Mouse (Mus musculus) liver, embryonic 14.5 days (tissue): ENCODE results near the gene Klc2. TPM values are rescaled to one million over a fixed set of nuclear protein-coding genes. Genes with fewer than 3 reads are reported as not detected.
"Not testable (repeated sequence)": the region's sequence is repeated elsewhere in the genome, so short reads cannot be mapped to it uniquely, and the experiment has no call there.

Source experiments
- ATAC-seq: fragments of 200-750 bp; cut with Nextera tagmentation; 2 replicates; pipeline ENCODE4 v1.8.0; 2017; ENCODE audit warnings: moderate number of reproducible peaks, mild to moderate bottlenecking, moderate library complexity; ENCODE audit not compliant: insufficient read depth
- DNase-seq, 3 experiments: peaks; one replicate each; pipeline ENCODE4 v3.0.0-alpha.2; 2012 to 2013; ENCODE audit warnings: low read depth in 3 of 3, low spot score in 3 of 3
- H3K27ac ChIP-seq: fragments of 300-500 bp; sonication (generic); 2 replicates; pipeline ENCODE4 v1.5.1; 2014; ENCODE audit warnings: moderate library complexity, mild to moderate bottlenecking, control low read depth, inconsistent platforms
- H3K27me3 ChIP-seq: fragments of 300-500 bp; sonication (generic); 2 replicates; pipeline ENCODE4 v1.6.1; 2014; ENCODE audit warnings: mild to moderate bottlenecking, low read length, moderate library complexity; ENCODE audit not compliant: control insufficient read depth, insufficient read depth
- H3K36me3 ChIP-seq: fragments of 300-500 bp; sonication (generic); replicated peaks from 2 replicates; pipeline ENCODE4 v1.6.1; 2014; ENCODE audit warnings: low read depth; ENCODE audit not compliant: control insufficient read depth, insufficient read depth
- H3K4me1 ChIP-seq, 2 experiments: fragments of 200-500 bp in 1 of 2; fragments of 300-500 bp in 1 of 2; sonication (generic) in 1 of 2; replicated peaks; 2 replicates each; pipeline ENCODE4 v1.6.1; 2012 to 2014; ENCODE audit warnings: antibody characterized with exemption in 1 of 2, inconsistent platforms in 1 of 2, low read length in 1 of 2; ENCODE audit not compliant: control insufficient read depth in 2 of 2, insufficient read depth in 2 of 2
- H3K4me2 ChIP-seq: fragments of 300-500 bp; sonication (generic); 2 replicates; pipeline ENCODE4 v1.6.1; 2014; ENCODE audit warnings: low read depth, mild to moderate bottlenecking, control low read depth, moderate library complexity
- H3K4me3 ChIP-seq, 2 experiments: fragments of 200-500 bp in 1 of 2; fragments of 300-500 bp in 1 of 2; sonication (generic) in 1 of 2; 2 replicates each; pipeline ENCODE4 v1.5.1; 2012 to 2014; ENCODE audit warnings: low read depth in 2 of 2, low read length in 2 of 2, mild to moderate bottlenecking in 2 of 2, control low read depth in 1 of 2, inconsistent platforms in 1 of 2, moderate library complexity in 1 of 2; ENCODE audit not compliant: insufficient read depth in 1 of 2
- H3K9ac ChIP-seq: fragments of 300-500 bp; sonication (generic); replicated peaks from 2 replicates; pipeline ENCODE4 v1.6.1; 2014; ENCODE audit warnings: mild to moderate bottlenecking, control low read depth, moderate library complexity
- H3K9me3 ChIP-seq: fragments of 300-500 bp; sonication (generic); 2 replicates; pipeline ENCODE4 v1.6.1; 2016; ENCODE audit warnings: low read length, mixed read lengths; ENCODE audit not compliant: control insufficient read depth
- CTCF ChIP-seq: IDR thresholded peaks from 2 replicates; pipeline ENCODE4 v1.5.1; 2016; ENCODE audit warnings: antibody characterized with exemption, low read depth, control low read depth
- EP300 ChIP-seq: IDR thresholded peaks from 2 replicates; pipeline ENCODE4 v1.6.1; 2016; ENCODE audit warnings: antibody characterized with exemption, low read depth
- WGBS: fragments of 180-500 bp; shearing (Covaris S2); extraction: QIAGEN DNeasy Blood & Tissue Kit; methylation state at CpG from one replicate; pipeline ENCODE4 v1.1.7; 2014; ENCODE audit not compliant: insufficient replicate concordance; 5-methylcytosine and 5-hydroxymethylcytosine counted together
- polyA plus RNA-seq, 2 experiments: library from polyadenylated mRNA; depleted of rRNA in 1 of 2; stranded (reverse) in 1 of 2; unstranded in 1 of 2; fragments of >200 nt; fragmentation: Nextera tagmentation in 1 of 2; extraction: Ambion mirVana in 1 of 2; gene quantifications; 2 replicates each; pipeline versions ENCODE4 v1.2.1 to v1.2.3; 2012 to 2014

The Klc2 gene
- polyA plus RNA-seq, 2 experiments = 1.6 to 2.3 TPM

DNA sequence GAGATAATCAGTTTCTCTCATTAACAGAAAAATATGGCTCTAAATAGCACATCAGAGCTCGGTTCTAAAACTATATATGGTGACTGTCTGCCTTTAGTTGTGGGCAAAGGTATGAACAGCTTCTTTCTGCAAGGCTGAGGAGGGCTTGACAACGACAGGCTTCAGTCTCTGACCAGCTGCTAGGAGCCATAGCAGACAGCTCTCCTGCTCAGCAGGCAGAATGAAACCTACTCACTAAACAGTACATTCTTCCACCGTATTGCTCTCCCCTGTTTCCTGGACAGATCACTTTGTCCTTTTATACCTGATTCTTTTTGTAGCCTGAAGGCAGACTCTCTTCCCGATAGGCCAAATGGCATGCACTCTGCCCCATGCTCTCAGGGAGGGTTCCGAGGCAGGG lies 33.4 kb upstream of the Klc2 start:
- DNase-seq (no peak), ATAC-seq (no peak)
- H3K27ac ChIP-seq = no peak overlapping the region
- no peak overlapping the region for H3K4me3 ChIP-seq
- H3K36me3 ChIP-seq = no peaks in the 10 kb centered on the region
- H3K4me1 ChIP-seq = no peaks in the 10 kb centered on the region
- TF ChIP-seq EP300 (no peak), CTCF (no peak)
- no peaks in the 10 kb centered on the region; the same call in 1 of the 2 replicates for H3K9me3 ChIP-seq
- no peak overlapping the region for H3K9ac ChIP-seq
- 73% methylated on average over 5 of the region's 5 CpGs for WGBS
- H3K4me2 ChIP-seq = no peak overlapping the region
- H3K27me3 ChIP-seq = no peaks in the 10 kb centered on the region

DNA sequence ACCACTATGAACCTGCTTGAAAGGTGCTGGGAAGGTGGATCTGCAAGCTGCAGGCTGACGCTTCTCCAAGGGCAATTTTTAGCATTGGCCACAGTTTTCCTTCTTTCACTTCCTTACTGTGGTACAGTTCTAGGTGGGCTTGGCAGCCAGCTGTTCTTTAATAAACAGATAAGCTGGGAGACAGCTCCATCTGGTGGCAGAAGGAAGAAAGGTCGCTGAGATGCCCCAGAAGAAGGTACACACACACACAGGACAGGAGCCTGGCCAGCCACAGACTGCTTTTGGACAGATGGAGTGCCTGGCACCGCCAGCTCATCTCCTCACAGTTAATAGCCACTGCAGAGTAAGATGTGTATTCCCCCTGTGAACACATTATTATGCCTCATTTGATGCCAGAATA lies 33.0 kb upstream of the Klc2 start:
- 18% methylated on average over 3 of the region's 3 CpGs for WGBS
- Histone ChIP-seq H3K4me1 (no peaks in the 10 kb centered on the region), H3K36me3 (no peaks in the 10 kb centered on the region), H3K27ac (no peak overlapping the region), H3K4me3 (no peak overlapping the region), H3K27me3 (no peaks in the 10 kb centered on the region), H3K9ac (no peak overlapping the region), H3K9me3 (no peaks in the 10 kb centered on the region; the same call in 1 of the 2 replicates), H3K4me2 (no peak overlapping the region)
- peak in 2 of 3 experiments; percentile 30 to 34 for DNase-seq
- ATAC-seq = no peak
- TF ChIP-seq CTCF (peak; percentile 77), EP300 (no peak)

GRCm38 (mm10) chr19:5150358-5150757 lies 32.0 kb upstream of the Klc2 start:
- Histone ChIP-seq H3K4me2 (no peak overlapping the region), H3K9ac (no peak overlapping the region), H3K9me3 (no peaks in the 10 kb centered on the region; the same call in 1 of the 2 replicates), H3K36me3 (no peaks in the 10 kb centered on the region), H3K4me1 (no peaks in the 10 kb centered on the region), H3K27me3 (no peaks in the 10 kb centered on the region), H3K27ac (no peak overlapping the region), H3K4me3 (no peak overlapping the region)
- no peak for ATAC-seq
- DNase-seq = no peak
- TF ChIP-seq EP300 (no peak), CTCF (no peak)
- 86% methylated on average over 6 of the region's 6 CpGs for WGBS

GRCm38 (mm10) chr19:5149041-5149440 lies 30.7 kb upstream of the Klc2 start:
- H3K4me2 ChIP-seq, H3K9ac ChIP-seq, H3K4me1 ChIP-seq, H3K9me3 ChIP-seq, H3K4me3 ChIP-seq, ATAC-seq, H3K27ac ChIP-seq, DNase-seq, H3K36me3 ChIP-seq, H3K27me3 ChIP-seq: not testable (repeated sequence)
- 57% methylated on average over 5 of the region's 6 CpGs for WGBS

- H3K9me3 ChIP-seq = no peaks in the 10 kb centered on the region
- WGBS = 7% methylated on average over 2 of the region's 2 CpGs
- ATAC-seq = no peak
- H3K27me3 ChIP-seq = no peaks in the 10 kb centered on the region
- peak in 1 of 3 experiments; percentile 32 for DNase-seq
- no peaks in the 10 kb centered on the region for H3K4me1 ChIP-seq
- H3K27ac ChIP-seq = no peak overlapping the region
- no peak for TF ChIP-seq EP300
- peak; percentile 62 for TF ChIP-seq CTCF
- no peak overlapping the region for H3K4me3 ChIP-seq
- no peak overlapping the region for H3K4me2 ChIP-seq
- no peaks in the 10 kb centered on the region for H3K36me3 ChIP-seq
- H3K9ac ChIP-seq = no peak overlapping the region
Observed at GRCm38 (mm10) chr19:5139640-5140039, 21.3 kb upstream of the Klc2 start.
